Mouse (Mus musculus): ENCODE data around the gene Arhgap8.
"Not testable (repeated sequence)": the region's sequence is repeated elsewhere in the genome, so short reads cannot be mapped to it uniquely, and the experiment has no call there.

Arhgap8 gene

DNA sequence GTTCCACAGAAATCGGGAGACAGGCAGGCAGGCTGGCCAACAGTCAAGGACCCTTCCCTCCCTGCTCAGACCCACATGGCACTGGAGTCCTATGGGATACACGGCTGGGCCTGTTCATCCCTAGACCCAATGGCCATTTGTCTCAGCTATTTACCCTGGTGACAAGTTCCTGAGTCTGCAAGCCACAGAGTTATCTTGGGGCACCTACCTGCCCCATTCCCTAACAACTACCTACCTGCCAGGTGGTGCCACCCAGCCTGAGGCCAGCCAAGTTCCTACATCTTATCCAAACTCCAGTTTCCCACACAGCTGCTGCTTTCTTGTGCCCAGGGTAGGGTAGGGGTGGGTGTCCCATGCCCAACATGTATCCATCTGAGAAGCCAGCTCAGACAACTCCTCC lies 21.7 kb upstream of the Arhgap8 start:
- no peak for DNase-seq (ENCODE audit: low spot score)

DNA sequence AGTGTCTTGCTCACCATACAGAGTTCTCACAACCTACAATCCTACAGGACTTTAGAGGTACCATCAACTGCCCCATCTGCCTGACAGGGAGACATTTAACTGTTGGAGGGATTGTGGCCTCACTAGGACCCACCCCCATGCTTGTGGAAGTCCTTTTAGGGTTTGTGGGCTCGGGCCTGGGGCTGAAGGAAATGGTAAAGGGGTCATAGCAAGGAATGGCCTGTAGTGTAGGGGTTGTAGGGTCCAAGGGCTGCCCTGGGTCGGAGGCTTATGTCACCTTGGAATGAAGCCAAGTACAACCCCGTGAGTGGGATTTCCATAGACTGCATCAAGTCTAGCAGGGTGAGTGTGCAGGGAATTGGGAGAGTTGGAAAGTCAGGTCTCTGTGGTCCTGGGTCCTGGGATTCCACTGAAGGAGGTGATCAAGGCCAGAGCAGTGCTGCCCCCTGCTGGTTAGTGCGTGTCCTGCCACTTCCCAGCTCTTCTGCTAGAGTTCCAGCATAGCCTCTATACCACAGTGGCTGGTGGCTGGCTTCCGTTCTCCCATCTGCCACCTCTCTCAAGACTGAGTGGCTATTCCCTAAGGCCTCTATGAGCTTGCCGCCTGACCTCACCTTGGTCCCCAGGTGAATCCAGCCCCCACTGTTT lies 19.6 kb upstream of the Arhgap8 start:
- DNase-seq (ENCODE audit: low spot score): peak; percentile 86

DNA sequence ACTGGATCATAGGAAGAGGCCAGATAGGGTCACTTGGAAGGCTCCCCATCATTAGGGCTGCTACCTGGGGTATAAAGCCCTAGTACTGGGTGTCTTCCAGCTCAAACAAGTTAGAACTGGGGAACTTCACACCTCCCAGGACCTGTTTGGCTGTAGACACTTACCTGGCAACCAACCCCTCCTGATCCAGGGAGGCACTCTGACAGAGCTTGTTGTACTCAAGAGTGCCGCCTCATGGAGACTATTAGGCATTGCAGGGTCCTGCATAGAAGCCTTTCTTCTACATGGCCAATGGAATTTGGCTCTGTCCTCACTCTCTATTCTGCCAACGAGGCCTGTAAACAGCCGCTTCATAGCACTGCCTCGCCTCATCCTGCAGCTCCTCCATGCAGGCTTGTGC lies 17.9 kb upstream of the Arhgap8 start:
- DNase-seq (ENCODE audit: low spot score): peak; percentile 77

DNA sequence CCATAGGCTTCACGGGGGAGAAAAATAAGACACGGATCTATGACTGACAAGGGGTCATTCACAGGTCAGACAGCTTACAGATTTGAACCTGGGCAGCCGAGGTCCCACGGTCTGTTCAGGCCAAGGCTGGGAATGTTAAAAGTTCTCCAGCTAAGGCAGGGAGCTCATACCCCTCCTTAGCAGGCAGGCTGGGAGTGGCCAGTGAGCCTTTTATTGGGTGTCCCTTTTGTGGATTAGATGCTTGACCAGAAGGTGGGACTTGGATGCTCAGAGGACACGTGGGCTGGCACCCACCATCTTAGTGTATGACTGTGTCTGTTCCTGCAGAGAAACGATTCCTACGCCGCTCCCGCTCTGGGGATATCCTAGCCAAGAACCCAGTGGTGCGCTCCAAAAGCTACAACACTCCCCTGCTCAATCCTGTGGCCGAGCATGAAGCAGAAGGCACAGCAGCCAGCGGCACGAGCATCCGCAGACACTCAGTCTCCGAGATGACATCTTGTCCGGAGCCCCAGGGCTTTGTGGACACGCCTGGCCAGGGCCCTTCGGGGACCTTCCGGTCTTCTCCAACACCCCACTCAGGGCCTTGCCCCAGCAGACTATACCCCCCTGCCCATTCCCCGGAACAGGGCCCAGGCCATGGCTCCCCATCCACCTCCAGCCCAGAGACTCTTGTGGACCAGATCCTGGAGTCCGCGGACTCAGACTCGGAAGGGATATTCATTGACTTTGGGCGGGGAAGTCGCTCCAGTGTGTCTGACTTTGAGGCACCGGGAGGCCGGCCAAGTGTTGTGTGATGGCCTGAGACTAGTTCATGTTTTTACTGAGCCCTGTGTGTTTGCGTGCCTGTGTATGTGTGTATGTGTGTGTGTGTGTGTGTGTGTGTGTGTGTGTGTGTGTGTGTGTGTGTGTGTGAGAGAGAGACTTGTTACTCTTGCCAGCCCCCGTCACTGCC lies 17.2 kb upstream of the Arhgap8 start:
- DNase-seq (ENCODE audit: low spot score): no peak

DNA sequence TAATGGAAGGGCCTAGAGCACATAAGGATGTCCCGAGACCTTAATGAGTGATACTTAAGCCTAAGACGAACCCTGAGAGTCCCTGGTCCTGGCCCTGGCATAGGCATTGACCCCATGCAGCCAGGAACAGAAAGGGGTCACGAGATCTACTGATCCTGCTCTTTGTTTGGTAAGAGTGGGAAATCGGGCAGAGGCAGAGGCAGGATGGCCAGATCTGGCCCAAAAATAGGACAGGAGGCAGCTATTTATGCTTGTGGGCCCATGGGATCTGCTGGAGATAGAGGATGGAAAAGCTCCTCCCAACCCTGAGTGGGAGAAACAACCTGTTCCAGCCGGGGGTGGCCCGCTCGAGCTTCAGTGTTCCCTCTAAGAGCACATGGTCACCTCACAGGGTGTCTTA lies 15.9 kb upstream of the Arhgap8 start:
- DNase-seq (ENCODE audit: low spot score): no peak

DNA sequence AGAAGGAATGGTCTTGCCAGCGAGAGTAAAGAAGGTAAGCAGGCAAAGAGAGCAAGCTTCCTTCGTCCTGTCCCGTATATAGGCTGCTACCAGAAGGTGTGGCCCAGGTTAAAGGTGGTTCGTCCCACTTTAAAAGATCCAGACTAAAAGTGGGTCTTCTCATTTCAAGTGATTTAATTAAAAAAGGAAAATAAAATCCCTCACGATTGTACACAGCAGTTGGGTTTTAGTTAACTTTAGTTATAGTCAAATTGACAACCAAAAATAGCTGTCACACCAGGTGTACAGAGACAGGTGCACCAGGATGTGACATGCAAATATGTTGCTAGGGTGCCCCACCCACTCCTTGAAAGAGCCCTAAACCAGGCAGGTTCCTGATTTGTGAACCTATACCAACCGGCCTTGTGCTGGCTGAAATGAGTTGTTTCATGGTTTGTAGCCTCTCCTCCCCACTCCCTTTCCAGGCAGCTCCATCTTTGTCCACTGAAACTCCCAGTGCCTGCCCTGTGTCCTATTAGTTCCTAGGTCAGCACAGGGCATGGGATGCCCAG lies 14.4 kb upstream of the Arhgap8 start:
- DNase-seq (ENCODE audit: low spot score): no peak

DNA sequence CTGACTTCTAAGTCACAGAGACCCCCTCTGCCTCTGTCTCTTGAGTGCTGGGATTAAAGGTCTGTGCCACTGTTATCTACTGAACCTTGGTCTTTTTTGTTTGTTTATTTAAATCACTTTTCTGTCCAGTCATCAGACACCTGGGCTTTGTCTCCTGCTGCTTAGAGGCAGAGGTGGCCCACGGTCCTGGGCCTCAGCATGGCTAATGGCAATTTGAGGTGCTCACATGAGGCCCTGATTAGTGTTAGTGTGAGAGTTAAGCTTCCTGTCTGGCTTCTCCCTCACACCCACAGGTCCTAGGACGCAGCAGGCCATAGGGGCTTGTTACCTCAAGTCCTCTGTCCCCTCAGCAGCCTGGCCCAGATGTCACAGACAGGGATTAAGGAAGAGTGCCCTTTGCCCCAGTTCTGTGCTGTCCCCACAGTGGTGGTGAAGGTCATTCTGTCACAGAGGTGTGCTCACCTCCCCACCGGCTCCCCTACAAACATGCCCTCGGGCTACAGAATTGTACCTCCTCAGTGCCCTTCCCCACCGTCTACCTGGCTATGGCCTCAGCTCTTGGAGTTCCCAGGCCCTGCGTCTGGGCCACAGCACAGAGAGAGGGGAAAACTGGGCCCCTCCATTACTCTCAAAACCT lies 12.8 kb upstream of the Arhgap8 start:
- no peak for DNase-seq (ENCODE audit: low spot score)

DNA sequence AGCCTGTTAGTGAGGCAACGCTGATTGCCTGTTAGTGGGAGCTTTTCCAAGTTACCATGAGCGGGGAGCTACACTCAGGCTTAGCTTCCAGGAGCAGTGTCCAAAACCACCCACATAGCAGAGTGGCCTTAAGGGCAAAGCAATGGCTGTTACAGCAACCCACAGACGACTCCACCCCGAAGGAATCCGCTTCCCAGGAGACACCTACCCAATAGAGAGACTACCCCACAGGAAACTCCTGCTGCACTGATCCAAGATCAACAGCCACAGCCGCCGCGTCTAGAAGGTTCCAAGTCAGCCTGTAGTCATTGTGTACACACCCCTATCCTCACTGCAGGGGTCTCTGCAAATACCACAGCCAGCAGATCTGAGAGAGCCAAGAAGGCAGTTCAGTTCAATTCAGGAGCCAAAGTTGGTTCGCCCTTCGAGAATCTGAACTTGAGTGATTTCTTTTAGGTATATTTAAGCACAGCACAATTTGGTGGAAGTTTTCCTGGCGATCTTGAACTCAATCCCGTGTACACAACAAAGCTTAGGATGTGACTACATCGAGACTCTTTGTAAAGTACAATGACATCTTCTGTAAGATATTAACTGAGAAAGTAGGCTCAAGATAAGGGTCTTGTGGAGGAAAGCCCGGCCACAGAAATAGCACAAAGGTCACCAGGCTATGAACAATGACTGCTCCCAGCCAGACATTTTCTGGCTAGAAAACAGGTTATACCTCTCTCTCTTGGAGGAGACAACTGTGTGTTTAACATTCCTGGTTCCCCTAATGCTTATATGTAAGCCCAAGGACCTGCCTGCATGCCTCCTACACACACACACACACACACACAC lies 7.1 kb upstream of the Arhgap8 start:
- no peak for DNase-seq (ENCODE audit: low spot score)

DNA sequence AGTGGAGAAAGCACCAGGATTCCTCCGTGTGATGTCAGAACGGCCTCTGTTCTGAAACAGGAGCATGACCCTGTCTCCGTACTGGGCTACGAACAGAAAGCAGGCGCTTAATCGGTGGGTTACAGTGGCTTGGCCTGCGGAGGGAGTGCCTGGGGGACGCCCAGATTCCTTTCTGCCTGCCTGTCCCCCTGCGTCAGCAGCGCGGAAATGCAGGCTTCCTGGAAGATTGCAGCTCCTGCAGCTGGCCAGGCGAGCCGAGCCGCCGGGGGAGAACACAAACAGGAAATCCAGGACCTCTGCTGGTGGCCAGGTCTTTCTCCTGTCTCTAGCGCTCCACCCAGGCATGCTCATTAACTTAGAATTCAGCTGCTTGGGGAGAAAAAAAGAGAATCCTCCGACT lies 5.1 kb upstream of the Arhgap8 start:
- DNase-seq (ENCODE audit: low spot score): peak; percentile 80

DNA sequence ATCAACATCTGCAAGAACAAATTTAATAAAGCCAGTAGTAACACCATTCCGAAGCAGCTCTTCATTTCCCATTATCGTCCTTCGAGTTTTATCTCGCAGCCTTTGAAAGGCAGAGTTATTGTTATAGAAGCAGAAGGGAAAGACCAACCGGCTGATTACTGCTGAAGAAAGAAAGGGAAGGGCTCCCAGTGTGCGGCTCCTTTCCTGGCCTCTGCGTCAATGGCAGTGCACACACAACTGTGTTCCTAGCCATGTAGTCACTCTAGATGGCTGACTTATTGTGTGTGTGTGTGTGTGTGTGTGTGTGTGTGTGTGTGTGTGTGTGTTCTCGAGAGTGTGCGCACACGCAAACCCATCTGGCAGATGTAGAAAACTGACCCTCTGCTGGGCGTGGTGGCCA lies 4.7 kb upstream of the Arhgap8 start:
- no peak for DNase-seq (ENCODE audit: low spot score)

DNA sequence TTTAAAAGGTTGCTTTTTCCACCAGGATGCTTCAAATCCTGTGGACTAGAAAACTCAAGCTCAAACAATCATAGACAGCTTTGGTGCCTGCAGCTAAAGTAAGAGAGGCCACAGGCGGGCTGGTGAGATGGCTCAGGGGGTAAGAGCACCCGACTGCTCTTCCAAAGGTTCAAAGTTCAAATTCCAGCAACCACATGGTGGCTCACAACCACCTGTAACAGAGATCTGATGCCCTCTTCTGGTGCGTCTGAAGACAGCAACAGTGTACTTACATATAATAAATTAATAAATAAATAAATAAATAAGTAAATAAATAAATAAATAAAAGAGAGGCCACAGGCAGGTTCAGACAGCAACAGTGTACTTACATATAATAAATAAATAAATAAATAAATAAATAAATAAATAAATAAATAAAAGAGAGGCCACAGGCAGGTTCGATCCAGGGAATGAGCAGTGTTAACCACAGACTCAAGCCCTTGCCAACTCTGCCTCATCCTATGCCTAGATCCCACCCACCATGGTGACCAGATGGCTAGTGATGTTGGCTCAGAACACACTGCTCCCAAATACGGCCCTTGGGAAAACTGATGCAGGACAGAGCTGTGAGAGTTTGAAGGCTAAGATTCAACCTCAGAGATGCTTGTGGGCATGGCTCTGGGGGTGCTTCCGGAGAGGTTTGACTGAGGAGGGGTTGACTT lies 2.1 kb upstream of the Arhgap8 start:
- not testable (repeated sequence) for DNase-seq (ENCODE audit: low spot score)

DNA sequence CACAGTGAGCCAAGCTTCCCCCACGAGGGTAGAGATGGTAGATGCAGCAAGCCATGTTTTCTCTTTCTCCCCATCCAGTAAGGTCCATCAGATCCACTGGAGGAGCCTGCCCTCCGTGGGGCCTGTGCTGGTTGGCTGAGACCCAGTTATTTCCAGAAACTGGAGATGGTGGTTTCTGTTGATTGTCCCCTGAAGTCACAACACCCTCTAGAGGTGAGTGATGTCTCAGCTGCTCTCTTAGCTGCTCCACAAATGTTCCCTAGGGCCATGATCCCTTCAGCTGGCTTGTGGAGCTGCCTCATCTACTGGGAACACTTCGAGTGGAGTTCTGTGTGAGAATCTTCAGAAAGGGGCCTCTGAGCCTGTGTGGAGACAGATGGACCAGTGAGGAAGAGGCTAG lies 1.1 kb upstream of the Arhgap8 start:
- DNase-seq (ENCODE audit: low spot score): no peak

DNA sequence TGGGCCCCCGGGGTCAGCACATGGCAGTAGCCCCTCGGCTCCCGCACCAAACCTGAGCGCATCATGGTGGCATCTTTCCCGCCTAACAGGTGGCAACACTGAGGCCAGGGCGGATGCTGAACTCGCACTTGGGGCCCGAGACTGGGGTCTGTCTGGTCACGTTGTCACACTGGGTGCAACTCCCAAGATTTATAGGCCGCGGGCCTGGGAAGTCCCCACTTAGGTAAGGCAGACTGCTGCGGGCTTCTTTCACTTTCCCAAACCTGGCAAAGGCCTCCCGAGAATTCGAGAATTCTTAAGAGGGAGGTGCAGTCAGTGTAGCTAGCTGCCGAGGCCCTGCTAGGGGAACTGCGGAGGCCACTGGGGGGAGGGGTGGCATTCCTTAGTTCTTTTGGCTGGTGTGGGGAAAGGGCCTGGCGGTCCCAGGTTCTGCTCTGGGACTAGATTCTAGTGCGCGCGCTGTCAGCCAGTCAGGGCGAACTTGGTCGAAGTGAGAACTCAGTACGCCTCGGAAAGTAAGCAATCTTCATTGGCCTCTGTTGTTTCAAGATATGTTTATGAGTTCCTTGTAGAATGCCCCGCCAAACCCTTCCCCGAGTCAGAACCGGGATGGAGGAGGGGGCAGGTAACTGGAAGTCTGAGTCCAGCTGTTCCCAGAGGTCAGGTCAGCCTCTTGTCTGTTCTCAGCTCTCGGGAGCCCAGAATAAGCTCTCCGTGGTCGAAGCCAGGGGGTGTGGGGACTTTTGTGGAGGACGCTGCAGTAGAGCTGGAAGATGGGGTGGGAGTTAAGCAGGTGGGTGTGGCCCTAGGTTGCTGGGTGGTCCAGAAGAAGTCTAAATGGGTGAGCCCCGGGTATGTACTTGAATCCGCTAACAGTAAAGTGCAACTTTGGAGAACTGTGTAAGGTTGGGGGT lies 696 bp downstream of the Arhgap8 start:
- no peak for DNase-seq (ENCODE audit: low spot score)

DNA sequence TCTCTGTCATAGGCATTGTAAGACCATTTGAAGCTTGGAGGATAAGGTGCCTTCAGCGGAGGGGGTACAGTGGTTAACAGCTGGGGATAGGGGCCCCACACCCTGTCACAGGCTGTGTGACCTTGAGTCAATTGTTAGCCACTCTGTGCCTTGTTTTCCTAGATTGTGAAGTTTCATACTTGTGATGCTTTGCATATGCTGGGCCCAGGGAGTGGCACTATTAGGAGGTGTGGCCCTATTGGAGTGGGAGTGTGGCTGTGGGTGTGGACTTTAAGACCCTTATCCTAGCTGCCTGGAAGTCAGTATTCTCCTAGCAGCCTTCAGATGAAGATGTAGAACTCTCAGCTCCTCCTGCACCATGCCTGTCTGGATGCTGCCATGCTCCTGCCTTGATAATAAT lies 3.8 kb downstream of the Arhgap8 start:
- not testable (repeated sequence) for DNase-seq (ENCODE audit: low spot score)

DNA sequence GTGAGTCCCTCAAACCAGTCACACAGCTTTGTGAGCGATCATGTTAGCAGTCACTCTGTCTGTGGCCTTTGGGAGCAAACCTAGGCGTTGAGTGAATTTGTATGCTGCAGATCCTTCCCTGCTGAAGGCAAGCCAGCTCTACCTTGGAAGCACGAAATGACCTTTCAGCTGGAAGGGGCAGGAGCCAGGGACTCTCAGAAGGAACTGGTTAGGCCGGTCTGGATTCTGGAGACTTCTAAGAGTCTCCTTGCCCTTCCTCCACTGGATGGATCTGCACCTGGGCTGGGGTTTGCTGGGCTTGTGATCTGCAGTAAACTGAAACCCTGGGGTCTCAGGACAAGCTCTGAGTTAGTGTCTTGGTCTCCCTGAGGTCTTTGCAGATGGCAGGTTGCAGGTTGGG lies 4.3 kb downstream of the Arhgap8 start:
- no peak for DNase-seq (ENCODE audit: low spot score)

DNA sequence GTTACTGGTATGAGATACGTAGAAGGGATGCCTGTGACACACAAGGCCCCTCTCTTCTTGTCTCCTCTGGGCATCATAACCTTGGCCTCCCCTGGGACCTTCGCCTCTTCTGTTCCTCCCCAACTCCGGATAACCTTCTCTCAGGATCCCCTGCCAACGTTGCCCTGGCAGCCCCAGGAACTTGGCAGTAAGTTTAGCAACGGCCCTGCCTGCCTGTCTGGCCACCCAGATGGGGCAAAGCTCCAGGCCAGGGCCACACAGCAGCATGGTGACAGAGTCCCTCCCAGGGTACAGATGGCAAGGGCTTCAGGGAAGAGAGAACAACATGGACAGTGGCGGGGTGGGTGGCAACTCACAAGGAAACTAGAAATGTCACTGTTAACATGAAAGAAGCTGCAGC lies 9.8 kb downstream of the Arhgap8 start:
- no peak for DNase-seq (ENCODE audit: low spot score)

DNA sequence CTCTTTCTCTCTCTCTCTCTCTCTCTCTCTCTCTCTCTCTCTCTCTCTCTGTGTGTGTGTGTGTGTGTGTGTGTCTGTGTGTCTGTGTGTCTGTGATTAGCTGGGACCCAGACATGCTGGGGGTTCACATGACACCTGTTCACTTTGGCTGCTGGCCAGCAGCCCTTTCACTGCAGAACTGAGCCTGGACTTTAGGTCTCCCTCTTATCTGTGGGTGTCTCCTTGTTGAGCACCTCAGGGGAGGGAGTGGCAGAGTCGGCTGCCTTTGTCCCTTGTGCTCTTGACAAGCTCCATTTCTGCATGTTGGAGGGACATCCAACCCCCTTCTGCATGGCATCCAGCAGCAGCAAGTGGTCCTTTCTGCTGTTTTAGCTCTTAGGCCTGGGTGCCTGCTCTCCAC lies 11.0 kb downstream of the Arhgap8 start:
- DNase-seq (ENCODE audit: low spot score): no peak

DNA sequence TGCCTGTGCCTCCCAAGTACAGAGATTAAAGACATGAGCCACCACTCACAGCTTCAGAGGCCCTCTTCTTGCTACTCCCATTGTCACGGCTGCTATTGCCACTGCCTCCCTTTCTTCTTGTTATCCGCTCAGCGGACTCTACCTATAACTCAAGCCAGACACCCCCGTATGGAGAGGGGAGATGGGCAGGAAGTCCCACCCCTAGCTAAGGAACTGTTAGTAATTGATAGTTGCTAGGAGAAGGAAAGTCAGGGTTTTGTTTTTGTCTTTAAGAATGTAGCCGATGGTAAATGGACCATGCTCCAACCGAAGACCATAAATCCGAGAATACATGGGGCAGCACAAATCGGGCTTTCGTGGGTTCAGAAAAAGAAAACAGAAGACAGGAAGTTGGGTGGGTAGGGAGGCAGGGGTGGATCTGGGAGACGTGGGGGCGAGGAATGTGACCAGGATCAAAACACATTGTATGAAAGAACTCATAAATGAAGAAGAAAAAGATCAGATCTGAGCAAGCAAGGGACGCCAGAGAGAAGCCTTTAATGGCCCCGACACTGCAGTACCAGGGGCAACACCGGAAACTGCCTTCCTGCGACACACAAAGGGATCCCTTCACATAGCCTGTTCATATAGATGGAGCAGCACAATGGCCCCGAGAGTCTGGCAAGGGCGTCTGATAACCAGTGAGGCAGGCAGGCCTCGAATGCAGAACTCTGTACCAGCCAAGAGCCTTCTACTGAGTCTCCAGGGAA lies 12.0 kb downstream of the Arhgap8 start:
- DNase-seq (ENCODE audit: low spot score): no peak

DNA sequence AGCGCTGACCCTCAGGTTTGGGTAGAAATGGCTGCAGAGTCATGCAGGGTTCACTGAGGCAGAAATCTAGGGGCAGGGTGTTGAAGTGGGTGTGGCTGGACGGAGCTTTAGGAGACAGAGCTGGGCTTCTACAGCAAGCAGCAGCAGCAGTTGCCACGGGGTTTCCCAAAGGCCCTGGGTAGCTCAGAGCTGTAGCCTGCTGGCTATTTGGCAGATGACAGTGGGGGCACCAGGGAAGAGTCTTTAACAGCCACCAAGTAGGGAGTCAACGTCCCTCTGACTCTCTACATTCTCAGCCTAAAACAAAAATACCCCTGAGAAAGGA lies 12.5 kb downstream of the Arhgap8 start:
- DNase-seq (ENCODE audit: low spot score): no peak
